Mouse (Mus musculus) kidney, adult 2 months (tissue): ENCODE data around the gene Acap2.

Experiments
- CTCF ChIP-seq: fragments of 200-500 bp; conservative IDR thresholded peaks from 2 replicates; pipeline ENCODE4 v1.5.1; 2011; ENCODE audit warnings: low read depth, mild to moderate bottlenecking, control low read depth, low read length, moderate library complexity, mixed read lengths; ENCODE audit not compliant: insufficient read depth, insufficient read length
- POLR2A ChIP-seq: fragments of 200-500 bp; IDR thresholded peaks from one replicate; pipeline ENCODE4 v1.6.1; 2011; ENCODE audit warnings: low read depth, low read length, control low read depth

DNA sequence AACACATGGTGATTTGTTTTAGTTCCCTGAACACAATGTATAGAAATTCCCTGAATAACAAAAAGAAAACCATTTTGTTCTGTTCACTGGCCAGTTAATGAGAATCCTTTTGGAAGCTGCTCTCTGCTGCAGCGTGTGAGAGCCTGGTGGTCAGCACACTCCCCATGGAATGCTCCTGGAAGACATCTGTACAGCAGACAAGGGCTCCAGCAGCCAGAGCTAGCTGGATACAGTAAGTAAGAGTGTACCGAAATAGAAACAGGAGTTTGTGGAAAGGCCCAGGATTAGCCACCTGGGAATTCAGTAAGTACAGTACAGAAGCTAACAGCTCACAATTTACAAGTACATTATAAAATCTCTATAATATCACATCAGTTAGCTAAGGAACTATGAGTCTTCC, 99.7 kb downstream of the Acap2 start:
- TF ChIP-seq CTCF (no peak), POLR2A (no peak)
